Mouse (Mus musculus) bone marrow macrophage, adult 2 months (primary cell): ENCODE results near the gene Olfr667.

ENCODE experiments used
- CTCF ChIP-seq: IDR thresholded peaks from 2 replicates; pipeline ENCODE4 v1.5.1; 2012; ENCODE audit warnings: low read depth, mild to moderate bottlenecking, low read length, moderate library complexity
- POLR2A ChIP-seq: IDR thresholded peaks from 2 replicates; pipeline ENCODE4 v1.6.1; 2012; ENCODE audit warnings: mild to moderate bottlenecking, low read depth, low read length, borderline replicate concordance

GRCm38 (mm10) chr7:104962520-104962919 is 41.2 kb upstream of the Olfr667 start, which contains the start of gene Olfr670:
- no peak for TF ChIP-seq CTCF
- TF ChIP-seq POLR2A: no peak
